Mouse (Mus musculus) hematopoietic stem cell, adult 5-6 weeks (primary cell): ENCODE data around the gene Arrdc2. TPM values are rescaled to one million over a fixed set of nuclear protein-coding genes. Genes with fewer than 3 reads are reported as not detected.

Source experiments
- ATAC-seq, 2 experiments: fragments of 125-278 bp in 1 of 2; replicated peaks in 1 of 2; 2 replicates each; pipeline ENCODE4 v1.8.0; 2016 to 2017; ENCODE audit warnings: inconsistent platforms in 2 of 2, mild to moderate bottlenecking in 2 of 2, moderate number of reproducible peaks in 2 of 2, low read depth in 1 of 2, moderate TSS enrichment in 1 of 2; ENCODE audit not compliant: low FRiP score in 2 of 2, poor library complexity in 2 of 2, severe bottlenecking in 2 of 2, insufficient read depth in 1 of 2, low TSS enrichment in 1 of 2
- total RNA-seq: library from RNA; stranded (forward); fragments of 172-1452, 232-1000 nt; gene quantifications from 2 replicates; pipeline ENCODE4 v1.2.3, GENCODE M21; 2017

Arrdc2 gene
- total RNA-seq, 1 experiment from 2014 or later = 8.6 TPM

DNA sequence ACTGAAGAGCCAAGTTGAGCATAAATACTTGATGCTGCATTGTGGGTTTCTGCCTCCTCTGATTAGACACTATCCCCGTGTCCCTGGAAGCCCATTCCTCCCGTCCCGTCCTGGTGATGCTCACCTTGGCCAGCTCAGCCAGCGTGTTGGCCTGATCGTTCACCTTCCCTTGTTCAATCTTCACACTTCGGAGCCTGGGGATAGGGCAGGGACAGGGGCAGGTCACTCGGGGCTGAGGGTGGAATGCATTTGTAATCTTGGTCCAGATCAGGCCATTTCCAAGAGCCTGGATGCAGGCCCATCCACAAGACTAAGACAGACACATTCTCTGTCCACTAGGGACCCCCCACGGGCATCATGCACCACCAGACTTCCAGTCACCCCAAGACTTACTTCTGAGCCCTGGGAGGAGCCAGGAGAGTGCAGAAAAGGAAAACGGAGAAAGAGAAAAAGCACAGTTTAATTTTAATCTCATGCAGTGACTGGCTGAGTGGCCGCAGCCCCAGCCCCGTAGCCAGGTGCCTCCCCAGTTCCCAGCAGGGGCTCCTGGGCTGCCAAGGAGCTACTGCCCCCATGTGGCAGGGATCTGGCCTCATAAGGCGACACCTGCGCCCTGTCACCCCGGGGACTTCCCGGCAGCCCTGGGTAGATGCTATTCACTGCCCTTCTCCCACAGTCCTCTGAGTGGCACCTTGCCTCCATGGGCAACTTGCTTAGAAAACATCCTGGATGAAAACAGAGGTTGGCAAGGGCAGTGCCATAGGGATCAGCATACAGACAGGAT lies 7.0 kb upstream of the Arrdc2 start:
- ATAC-seq = no peak

DNA sequence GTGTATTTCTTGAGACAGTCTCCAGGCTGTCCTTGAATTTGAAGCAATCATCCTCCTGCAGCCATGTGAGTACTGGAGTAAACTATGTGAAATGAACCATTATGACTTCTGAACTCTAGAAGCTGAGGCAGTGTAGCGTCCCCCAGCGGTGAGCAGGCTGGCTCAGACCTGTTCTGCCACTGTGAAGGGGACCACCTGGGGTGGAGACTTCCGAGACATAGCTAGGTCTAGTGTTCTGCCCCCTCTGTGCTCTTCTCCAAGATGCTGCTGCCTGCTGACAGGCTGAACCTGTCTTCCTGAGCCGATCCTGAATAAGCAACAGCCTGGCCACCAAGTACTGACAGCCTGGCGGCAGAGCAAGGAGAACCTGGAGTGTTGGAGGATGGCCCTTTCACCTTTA lies 5.6 kb upstream of the Arrdc2 start:
- no peak for ATAC-seq

DNA sequence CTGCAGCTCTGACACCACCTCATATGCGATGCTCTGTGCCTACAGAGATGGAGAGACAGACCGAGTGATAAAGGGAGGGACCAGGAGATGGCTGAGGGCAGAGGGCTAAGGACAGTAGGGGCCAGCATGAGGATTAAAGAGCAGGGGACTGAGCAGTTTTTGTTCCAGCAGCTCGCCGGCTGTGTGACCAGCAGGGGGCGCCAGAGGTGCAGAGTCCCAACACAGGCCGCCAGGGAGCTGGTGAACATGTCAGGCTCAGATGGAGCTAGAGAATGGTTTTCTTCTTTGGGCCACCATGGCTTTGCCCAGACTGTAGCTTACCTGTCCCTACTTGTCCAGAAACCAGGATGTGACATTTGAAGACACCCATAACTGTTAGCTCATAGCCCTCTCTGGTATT lies 5.0 kb upstream of the Arrdc2 start:
- ATAC-seq = peak; percentile 27 to 50

DNA sequence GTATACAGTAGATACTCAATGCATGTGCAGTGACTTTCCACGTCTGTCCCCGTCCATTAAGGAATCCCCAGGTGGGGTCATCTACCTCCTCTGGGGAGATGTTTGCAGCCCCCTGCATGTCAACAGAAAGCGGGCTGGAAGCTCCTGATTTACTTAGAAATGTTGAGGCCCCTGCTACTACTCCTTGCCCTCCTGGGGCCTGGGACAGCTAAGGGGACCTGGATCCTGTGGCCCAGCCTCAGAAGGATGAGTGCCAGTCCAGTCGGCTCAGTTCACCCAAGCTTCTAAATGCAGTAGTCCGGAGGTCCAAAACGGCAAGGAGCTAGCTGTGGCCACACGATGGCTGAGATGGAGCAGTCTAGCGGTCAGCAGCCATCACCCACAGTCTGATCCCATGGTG lies 4.4 kb upstream of the Arrdc2 start:
- ATAC-seq = no peak

DNA sequence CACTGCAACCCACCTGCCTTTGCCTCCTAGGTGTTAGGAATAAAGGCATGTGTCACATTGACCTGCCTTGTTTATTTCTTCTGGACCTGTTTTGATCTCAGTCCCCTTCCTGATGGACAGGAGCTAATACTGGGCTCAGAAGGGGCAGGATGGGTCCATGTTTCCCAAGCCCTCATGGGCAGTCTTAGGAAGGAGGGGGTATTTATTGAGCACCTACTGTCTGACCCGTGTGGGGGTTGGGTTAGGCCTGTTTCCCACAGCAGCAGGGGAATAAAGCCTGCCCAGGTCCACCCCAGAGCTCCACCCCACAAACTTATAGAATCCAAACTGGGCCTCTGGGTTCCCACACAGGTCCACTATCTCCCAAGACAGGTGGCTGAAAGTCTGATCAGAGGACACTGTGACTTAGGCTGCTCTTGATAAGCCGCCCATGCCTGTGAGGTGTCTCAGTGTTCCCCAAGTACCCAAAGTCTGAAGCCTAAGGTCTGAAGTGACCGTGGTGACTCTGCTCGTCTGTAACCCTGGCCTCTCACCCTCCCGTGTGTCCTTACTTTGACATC lies 3.8 kb upstream of the Arrdc2 start:
- no peak for ATAC-seq

DNA sequence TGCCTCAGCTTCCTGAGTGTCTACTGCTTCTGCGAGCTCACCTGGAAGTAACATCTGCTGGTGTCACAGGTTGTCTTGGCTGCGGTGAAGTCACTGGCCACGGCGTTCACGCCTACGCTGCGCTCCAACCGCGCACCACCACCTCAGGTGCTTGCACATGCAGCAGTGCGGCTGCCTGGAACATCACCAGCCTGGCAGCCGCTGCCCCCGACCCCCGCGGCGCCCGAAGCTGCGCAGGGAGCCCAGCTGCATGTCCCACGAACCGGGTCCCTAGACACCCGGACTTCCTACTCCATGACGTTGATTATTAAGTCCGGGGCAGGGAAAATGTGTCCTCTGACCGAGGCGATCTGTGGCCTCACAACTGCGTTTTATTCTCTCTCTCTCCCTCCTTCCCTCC lies 3.0 kb upstream of the Arrdc2 start:
- ATAC-seq = no peak

DNA sequence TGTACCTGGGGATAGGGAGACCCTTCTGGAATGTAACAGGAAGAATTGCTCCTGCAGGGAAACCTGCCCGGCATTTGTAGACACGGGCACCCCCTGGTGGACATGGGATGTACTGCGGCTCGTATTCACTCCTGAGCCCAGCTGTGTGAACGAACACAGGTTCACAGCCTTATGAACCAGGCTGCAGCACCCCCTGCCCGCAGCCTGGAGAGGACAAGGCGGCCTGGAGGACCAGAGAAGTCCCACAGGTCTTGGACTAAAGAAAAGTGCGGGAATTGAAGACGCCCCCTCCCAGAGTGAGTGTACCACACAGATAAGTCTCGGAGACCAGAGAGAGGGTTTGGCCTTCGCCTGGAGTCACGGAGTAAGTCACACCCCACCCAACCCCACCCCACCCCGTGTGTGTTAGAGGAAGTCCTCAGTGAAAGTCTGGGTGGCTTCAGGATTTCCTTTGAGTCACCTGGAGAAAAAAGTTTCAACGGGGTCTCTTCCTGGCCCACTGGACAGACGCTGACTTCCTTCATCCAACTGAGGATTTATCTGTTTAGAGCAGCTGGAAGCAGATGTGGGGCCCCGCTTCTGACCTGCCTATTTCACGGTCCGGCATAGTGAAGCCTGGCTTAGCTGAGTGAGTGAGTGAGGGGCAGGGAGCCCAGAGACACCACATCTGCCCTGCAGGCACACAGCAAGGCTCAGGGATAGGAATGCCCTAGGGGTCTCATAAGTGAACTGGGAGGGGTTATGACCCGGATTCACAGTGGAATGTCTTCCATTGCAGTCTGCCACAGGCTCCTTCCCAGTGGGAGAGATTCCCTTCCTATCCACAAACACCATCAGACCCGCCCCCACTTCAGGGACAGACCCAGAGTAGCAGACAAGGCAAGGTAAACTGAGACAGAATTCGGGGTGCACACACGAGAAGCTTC lies 1.9 kb upstream of the Arrdc2 start:
- peak; percentile 18 to 33; a peak in 2 of 4 replicates for ATAC-seq

DNA sequence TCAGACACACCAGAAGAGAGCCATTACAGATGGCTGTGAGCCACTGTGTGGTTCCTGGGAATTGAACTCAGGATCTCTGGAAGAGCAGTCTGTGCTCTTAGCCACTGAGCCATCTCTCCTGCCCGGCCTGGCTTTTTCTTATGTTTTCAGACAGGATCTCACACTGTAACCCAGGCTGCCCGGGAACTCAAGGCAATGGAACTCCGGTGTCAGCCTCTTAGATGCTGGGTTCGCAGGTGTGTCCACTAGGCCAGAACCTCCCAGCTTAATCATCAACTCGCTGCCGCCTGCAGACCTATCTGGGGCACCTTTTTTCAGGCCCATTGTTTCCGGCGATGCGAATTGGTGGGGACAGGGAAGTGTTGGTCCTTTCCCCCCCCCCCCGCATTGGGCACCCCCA lies 1.1 kb upstream of the Arrdc2 start:
- ATAC-seq = no peak

DNA sequence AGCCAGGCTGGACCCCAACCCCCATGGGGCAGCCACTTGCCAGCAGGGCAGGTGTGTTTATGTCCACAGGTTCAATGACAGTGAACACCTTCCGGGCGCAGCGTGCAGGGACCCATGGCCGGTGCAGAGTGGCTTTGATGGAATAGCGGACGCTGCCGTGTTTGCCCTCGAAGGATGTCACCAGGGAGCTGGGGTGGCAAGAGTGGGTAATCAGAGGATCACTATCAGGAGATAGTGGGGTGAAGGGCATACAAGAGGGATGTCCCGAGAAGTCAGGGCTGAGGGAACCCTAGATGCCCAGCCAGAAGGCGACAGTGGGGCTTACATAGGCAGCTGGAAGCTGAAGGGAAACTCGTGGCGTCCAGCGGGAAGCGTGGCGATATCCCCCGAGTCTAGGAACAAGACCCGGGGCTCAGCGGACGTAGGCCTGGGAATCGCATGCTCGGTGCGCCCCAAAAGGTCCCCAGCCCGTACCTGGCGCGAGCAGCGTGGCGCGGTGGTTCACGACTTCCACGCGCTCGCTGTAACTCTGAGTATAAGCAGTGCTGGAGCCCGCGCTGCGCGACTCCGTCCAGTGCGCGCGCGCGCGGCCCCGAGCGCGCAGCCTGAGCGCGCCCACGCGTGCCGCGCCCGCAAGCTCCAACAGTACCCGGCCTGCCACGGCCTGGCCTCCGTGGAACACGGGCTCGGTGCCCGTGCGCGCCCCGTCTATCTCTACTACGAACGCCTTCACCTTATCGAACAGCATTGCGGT lies 689 bp downstream of the Arrdc2 start:
- ATAC-seq = no peak; a peak in 1 of 4 replicates

DNA sequence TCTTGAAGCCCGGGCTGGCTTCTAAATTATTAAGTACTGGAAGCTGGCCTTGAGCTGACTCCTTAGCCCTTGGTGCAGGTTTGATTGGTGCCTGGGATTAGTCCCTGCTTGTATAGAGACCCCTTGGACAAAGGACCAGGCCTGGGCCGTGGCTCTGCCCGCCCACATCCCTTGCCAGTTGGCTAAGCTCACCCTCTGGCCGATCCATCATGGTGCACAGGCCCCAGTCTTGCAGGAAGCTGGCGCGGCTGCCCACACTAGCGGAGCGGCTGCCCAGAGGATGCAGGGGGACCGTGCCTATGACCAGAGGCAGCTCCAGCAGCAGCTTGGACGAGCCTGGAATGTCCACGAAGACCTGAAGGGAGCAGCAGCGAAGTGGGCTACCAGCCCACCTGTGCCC lies 2.9 kb downstream of the Arrdc2 start:
- ATAC-seq = no peak

DNA sequence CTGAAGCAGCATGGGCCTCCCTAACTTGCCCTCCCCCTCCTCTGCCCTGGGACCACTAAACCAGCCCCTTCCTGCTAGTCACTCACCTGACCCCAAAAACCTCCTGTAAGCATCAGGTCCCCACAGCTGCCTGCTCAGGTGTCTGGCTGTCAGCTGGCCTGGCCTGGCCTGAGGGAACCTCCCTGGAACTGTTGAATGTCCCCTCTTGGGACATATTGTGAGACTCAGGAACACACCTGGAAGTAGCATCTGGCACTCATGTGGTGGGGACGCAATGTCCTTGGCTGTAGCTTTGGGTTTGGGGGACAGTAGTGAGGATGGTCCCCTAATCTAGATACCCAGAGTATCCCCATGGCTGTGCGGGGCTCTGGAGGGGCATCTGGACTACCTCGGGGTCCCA lies 5.4 kb downstream of the Arrdc2 start:
- ATAC-seq = no peak

DNA sequence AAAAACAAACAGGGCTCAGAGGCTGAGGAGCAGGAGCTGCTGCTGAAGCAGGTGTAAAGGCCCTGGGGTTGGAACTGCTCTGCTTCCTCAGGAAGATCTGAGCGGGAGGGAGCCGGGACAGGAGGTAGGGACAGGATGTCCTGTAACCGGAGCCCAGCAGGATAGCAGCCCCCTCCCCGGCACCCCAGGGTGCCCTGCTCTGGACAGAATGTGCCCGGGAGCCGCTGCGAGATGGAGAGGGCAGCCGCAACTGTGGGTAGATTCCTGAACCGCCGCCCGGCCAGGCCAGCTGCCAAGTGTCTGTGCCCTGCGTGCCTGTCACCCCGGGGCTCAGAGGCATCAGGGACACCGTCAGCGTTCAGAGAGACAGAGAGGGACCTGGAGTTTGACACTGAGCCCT lies 6.0 kb downstream of the Arrdc2 start:
- ATAC-seq = no peak

DNA sequence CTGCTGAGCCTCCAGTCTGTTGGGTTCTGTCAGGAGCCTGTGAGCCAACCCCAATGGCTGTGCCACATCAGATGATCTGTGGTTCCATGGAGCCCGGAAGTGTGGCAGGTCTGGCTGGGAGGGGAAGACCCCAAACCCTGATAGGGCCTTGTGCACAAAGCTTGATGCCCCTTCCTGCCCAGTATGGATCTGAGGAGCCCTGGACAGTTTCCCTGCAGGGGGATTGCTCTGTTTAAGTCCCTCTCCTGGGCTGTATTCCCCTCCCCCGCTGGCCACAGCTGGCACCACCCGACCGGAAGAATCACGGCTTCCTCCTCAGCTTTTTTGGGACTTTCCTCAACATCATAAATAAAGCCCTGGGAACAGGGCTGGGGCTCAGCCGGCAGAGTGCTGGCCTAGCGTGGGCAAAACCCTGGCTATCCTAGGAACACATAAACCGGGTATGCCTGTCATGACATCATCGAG lies 6.5 kb downstream of the Arrdc2 start:
- peak; percentile 66 to 72; a peak in 3 of 4 replicates for ATAC-seq

DNA sequence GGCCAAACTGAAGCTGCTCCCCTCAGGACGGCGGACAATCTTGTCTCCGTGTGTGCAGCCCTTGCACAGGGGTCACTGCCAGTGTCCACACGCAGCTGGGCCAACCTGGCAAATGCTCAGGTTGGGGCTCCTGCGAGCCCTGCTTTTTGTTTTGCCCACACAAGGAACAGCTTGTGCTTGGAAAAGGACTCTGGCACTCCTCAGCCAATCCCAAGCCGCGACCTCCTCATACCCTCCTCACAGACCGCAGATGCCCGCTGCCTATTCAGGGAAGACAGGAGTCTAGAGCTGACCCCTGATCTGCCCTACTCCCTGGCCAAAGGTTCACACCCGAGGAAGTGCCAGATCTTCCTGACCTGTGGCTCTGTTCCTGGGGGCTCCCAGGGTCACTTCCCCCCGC lies 7.1 kb downstream of the Arrdc2 start:
- no peak for ATAC-seq

DNA sequence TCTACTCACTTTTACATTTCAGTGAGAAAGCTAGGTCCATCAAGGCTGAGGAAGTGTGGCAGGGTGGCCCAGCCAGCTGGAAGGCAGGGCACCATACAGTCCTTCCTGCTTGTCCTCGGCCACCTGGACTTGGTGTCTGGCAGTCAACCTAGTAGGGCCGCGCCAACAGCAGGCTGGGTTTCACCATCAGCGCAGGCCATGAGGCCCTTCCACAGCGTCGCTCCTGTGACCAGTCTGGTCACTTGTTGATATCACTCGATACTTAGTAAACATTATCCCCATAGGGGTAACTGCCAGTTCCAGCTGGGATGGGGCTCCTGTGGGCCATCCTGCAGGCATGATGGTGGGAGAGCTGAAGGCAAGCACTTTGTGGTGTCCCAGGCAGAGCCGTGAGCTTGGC lies 8.0 kb downstream of the Arrdc2 start:
- ATAC-seq = no peak

DNA sequence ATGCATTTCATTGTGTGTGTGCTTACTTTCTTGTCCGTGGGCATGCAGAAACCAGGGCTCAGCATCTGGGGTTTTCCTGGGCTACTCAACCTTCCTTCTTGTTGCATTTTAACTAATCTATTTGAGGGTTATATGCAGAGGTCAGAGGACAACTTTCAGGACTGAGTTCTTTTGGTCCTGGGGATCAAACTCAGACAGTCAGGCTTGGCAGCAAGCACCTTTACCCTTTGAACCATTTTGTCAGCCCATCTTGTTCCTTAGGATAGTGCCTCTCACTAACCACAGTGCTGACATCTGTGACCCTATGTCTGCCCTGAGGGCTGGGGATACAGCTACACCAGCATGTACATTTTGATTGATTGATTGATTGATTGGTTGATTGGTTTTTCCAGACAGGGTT lies 11.7 kb downstream of the Arrdc2 start:
- no peak for ATAC-seq

DNA sequence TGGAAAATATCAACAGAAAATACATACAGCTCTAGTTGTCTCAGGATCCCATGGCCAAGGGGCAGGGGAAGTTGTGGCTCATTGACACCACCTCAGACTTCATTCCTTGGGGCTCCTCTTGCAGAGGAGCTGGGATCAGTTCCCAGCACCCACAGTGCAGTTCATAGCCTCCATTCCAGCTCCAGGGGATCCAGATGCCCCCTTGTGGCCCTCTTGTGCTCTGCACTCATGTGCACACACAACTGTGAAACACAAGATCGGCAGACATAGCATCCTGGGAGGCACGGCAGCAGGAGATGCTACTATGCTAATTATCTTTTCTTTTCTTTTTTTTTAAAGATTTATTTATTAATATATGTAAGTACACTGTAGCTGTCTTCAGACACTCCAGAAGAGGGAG lies 12.5 kb downstream of the Arrdc2 start:
- 0 out of 4 replicates have a peak, but pooled peaks of 1 of the 2 experiments have one; percentile 32 for ATAC-seq
